Mouse (Mus musculus): Measurements from ENCODE around the gene Alox5ap.

DNA sequence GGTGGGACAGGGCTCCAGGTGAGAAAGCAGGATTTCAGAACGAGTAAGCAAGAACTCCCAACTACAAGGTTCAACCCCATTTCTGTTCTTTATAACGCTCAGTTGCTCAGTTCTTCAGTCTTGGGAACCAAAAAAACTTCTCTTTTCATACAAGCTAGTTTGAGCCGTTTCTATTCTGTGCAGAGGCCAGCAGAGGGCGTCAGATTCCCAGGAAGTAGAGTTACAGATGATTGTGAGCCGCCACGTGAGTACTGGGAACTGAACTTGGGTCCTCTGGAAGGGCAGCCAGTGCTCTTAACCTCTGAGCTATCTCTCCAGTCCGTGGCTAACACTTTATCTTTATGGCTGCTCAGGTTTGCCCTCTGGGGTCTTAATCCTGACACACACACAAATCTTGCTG lies 3.1 kb upstream of the Alox5ap start:
- TF ChIP-seq CTCF (IDR thresholded peaks at IDR 0.05) (no peak), POLR2A (IDR thresholded peaks at IDR 0.05; ENCODE audit: insufficient read depth, low read depth, low read length) (no peak)
